13 mouse cellular contexts compared by ENCODE assay signal in genomic region chr12:55800144-55800543, GRCm38 (mm10).
"Had no signal": no experiment of that assay in that cellular context is flagged by ENCODE, and none has a peak within 500 bp of the region (broad histone marks: within the 10 kb centered on the region; RNA-seq: fewer than 3 reads in every experiment).

No protein-coding gene starts in this region.

- H3K9me3 ChIP-seq: limb, embryonic 15.5 days; midbrain, embryonic 13.5 days; neural tube, embryonic 15.5 days had no signal

- H3K4me3 ChIP-seq: left cerebral cortex, adult 2 months; limb, embryonic 15.5 days; midbrain, embryonic 13.5 days; neural tube, embryonic 15.5 days had no signal

- ATAC-seq: intestine, postnatal 0 days; midbrain, embryonic 13.5 days had no signal

- DNase-seq: kidney, adult 8-10 months; kidney, postnatal 25 days; lung, embryonic 14.5 days; lung, postnatal 10 days; thymus, adult 18-20 months; thymus, postnatal 14 days had no signal

- H3K27ac ChIP-seq: left cerebral cortex, adult 2 months; limb, embryonic 15.5 days; macrophage; midbrain, embryonic 13.5 days; neural tube, embryonic 15.5 days; stomach, postnatal 0 days had no signal

- H3K9ac ChIP-seq: limb, embryonic 15.5 days; lung, embryonic 14.5 days; midbrain, embryonic 13.5 days; neural tube, embryonic 15.5 days had no signal

- H3K27me3 ChIP-seq: limb, embryonic 15.5 days; midbrain, embryonic 13.5 days; neural tube, embryonic 15.5 days had no signal

- H3K4me1 ChIP-seq: limb, embryonic 15.5 days; midbrain, embryonic 13.5 days had no signal

- H3K4me2 ChIP-seq: limb, embryonic 15.5 days; lung, embryonic 14.5 days; midbrain, embryonic 13.5 days; neural tube, embryonic 15.5 days had no signal

- H3K36me3 ChIP-seq: limb, embryonic 15.5 days; midbrain, embryonic 13.5 days; neural tube, embryonic 15.5 days had no signal
